Mouse (Mus musculus): ENCODE measurements at regions not wholly inside any gene's neighbourhood (a gene's known extent, or its start where the extent isn't known, plus 50 kb on each side); places are given as distances from the start of the nearest gene placed in this dataset.

- Histone ChIP-seq H3K27ac (ENCODE audit: low read length) (no peak overlapping the region), H3K9me3 (ENCODE audit: control insufficient read depth, low read length) (no peaks in the 10 kb centered on the region), H3K4me3 (replicated peaks; ENCODE audit: low read length) (no peak overlapping the region), H3K4me2 (ENCODE audit: low read length) (no peak overlapping the region), H3K4me1 (replicated peaks; ENCODE audit: control insufficient read depth, insufficient read depth, low read length) (no peaks in the 10 kb centered on the region), H3K9ac (replicated peaks; ENCODE audit: low read depth, low read length) (no peak overlapping the region), H3K27me3 (replicated peaks; ENCODE audit: control insufficient read depth, insufficient read depth, low read length) (no peaks in the 10 kb centered on the region), H3K36me3 (ENCODE audit: control insufficient read depth, insufficient read depth) (no peaks in the 10 kb centered on the region)
- no peak for ATAC-seq
These were observed 244.9 kb downstream of the Clic5 start for GRCm38 (mm10) chr17:44433296-44433653.

- 90% methylated on average over 9 of the region's 9 CpGs for WGBS
- H3K9ac ChIP-seq (replicated peaks; ENCODE audit: low read depth, low read length), result no peak overlapping the region
- no peak overlapping the region for H3K4me3 ChIP-seq (replicated peaks; ENCODE audit: low read length)
- H3K4me2 ChIP-seq (ENCODE audit: low read length), result no peak overlapping the region
- no peaks in the 10 kb centered on the region for H3K27me3 ChIP-seq (replicated peaks; ENCODE audit: control insufficient read depth, insufficient read depth, low read length)
- no peaks in the 10 kb centered on the region for H3K36me3 ChIP-seq (ENCODE audit: control insufficient read depth, insufficient read depth)
- H3K27ac ChIP-seq (ENCODE audit: low read length), result no peak overlapping the region
- H3K9me3 ChIP-seq (ENCODE audit: control insufficient read depth, low read length), result no peaks in the 10 kb centered on the region
- no peaks in the 10 kb centered on the region for H3K4me1 ChIP-seq (replicated peaks; ENCODE audit: control insufficient read depth, insufficient read depth, low read length)
- ATAC-seq, result no peak
These were observed 248.2 kb downstream of the Clic5 start for GRCm38 (mm10) chr17:44436536-44437043.

GRCm38 (mm10) chr17:44438526-44438925, 250.1 kb downstream of the Clic5 start:
- no peak for ATAC-seq
- H3K9ac ChIP-seq (replicated peaks; ENCODE audit: low read depth, low read length), result no peak overlapping the region
- no peaks in the 10 kb centered on the region for H3K36me3 ChIP-seq (ENCODE audit: control insufficient read depth, insufficient read depth)
- no peak overlapping the region for H3K4me2 ChIP-seq (ENCODE audit: low read length)
- H3K4me1 ChIP-seq (replicated peaks; ENCODE audit: control insufficient read depth, insufficient read depth, low read length), result no peaks in the 10 kb centered on the region
- H3K9me3 ChIP-seq (ENCODE audit: control insufficient read depth, low read length), result no peaks in the 10 kb centered on the region
- no peak overlapping the region for H3K4me3 ChIP-seq (replicated peaks; ENCODE audit: low read length)
- H3K27me3 ChIP-seq (replicated peaks; ENCODE audit: control insufficient read depth, insufficient read depth, low read length), result no peaks in the 10 kb centered on the region
- no peak overlapping the region for H3K27ac ChIP-seq (ENCODE audit: low read length)

GRCm38 (mm10) chr17:44443460-44443859, 255.1 kb downstream of the Clic5 start:
- Histone ChIP-seq H3K36me3 (ENCODE audit: control insufficient read depth, insufficient read depth) (no peaks in the 10 kb centered on the region), H3K4me1 (replicated peaks; ENCODE audit: control insufficient read depth, insufficient read depth, low read length) (no peaks in the 10 kb centered on the region), H3K4me3 (replicated peaks; ENCODE audit: low read length) (no peak overlapping the region), H3K4me2 (ENCODE audit: low read length) (no peak overlapping the region), H3K9me3 (ENCODE audit: control insufficient read depth, low read length) (no peaks in the 10 kb centered on the region), H3K27me3 (replicated peaks; ENCODE audit: control insufficient read depth, insufficient read depth, low read length) (no peaks in the 10 kb centered on the region), H3K9ac (replicated peaks; ENCODE audit: low read depth, low read length) (no peak overlapping the region), H3K27ac (ENCODE audit: low read length) (no peak overlapping the region)
- ATAC-seq, result no peak
- 79% methylated on average over 11 of the region's 11 CpGs for WGBS

GRCm38 (mm10) chr17:44445361-44445760, 257.0 kb downstream of the Clic5 start:
- 58% methylated on average over 3 of the region's 3 CpGs for WGBS
- Histone ChIP-seq H3K4me3 (replicated peaks; ENCODE audit: low read length) (no peak overlapping the region), H3K4me1 (replicated peaks; ENCODE audit: control insufficient read depth, insufficient read depth, low read length) (no peaks in the 10 kb centered on the region), H3K27ac (ENCODE audit: low read length) (no peak overlapping the region), H3K4me2 (ENCODE audit: low read length) (no peak overlapping the region), H3K36me3 (ENCODE audit: control insufficient read depth, insufficient read depth) (no peaks in the 10 kb centered on the region), H3K9me3 (ENCODE audit: control insufficient read depth, low read length) (no peaks in the 10 kb centered on the region), H3K27me3 (replicated peaks; ENCODE audit: control insufficient read depth, insufficient read depth, low read length) (no peaks in the 10 kb centered on the region), H3K9ac (replicated peaks; ENCODE audit: low read depth, low read length) (no peak overlapping the region)
- ATAC-seq, result no peak
